Mouse (Mus musculus) duodenum, adult 2 months (tissue): ENCODE measurements around the gene Htra1. TPM values are rescaled to one million over a fixed set of nuclear protein-coding genes. Genes with fewer than 3 reads are reported as not detected.

Experiments
- polyA plus RNA-seq: library from polyadenylated mRNA; depleted of rRNA; stranded (reverse); fragments of >200 nt; gene quantifications from 2 replicates; pipeline ENCODE4 v1.2.3, GENCODE M21; 2012; ENCODE audit warnings: low replicate concordance; rRNA removed

Gene Htra1
- 22.3 and 27.8 TPM in 2 replicates for polyA plus RNA-seq

DNA sequence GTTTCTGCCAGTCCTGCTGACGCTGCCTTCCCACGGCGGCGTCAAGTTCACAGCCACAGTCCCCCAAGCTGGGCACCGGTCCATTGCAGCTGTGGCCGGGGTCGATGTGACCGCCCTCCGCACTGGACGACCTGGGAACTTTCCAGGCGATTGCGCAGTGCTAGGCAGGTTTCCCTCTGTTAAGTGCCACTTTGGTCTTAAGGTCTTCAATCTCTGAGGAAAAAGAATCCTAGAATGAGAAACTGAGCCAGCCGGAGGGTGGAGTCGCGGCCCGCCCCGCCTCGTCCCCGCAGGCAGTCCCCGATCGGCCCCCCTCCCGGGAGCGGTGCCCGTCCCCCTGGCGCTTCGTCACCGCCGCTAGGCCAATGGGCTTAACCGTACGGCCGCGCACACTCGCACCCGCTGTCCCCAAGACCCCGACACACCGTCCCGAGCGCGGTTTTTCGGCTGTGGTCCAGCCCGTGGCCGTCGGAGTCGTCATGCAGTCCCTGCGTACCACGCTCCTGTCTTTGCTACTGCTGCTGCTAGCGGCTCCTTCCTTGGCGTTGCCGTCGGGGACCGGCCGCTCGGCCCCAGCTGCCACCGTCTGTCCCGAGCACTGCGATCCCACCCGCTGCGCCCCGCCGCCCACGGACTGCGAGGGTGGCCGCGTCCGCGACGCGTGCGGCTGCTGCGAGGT is at the start of gene Htra1:
Gene Htra1, plus strand, starts transcription at position 319 of the 679 bp plus-strand sequence.

DNA sequence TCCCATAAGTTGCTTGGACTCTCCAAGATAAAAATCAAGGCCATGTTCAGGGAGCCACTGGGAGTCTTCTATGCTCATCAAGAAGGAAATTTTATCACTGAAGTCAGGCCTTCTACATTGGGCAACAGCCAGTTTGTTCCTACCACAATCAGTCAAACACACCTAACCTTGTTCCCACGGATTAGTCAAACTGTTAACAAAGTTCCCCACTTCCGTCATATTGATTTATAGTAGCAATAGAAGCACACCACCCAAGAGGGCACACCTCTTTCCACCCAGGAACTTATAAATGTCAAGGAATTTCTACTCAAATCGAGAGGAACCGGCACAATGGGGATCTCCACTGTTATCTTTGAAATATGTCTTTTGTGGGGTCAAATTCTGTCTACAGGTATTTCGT is 95.8 kb downstream of the Htra1 start, which contains the start of gene Dmbt1:
Gene Dmbt1, plus strand, starts transcription at position 299 of the 400 bp plus-strand sequence.

Other genes with a start within 250 kb of the Htra1 start
- not detected in 2 replicates for gene Btbd16, start 162.0 kb upstream of the Htra1 start, polyA plus RNA-seq
- gene Plekha1, start 70.4 kb upstream of the Htra1 start, polyA plus RNA-seq, result 13.9 and 30.5 TPM in 2 replicates
- 143 and 710 TPM in 2 replicates for gene Dmbt1, start 95.9 kb downstream of the Htra1 start, polyA plus RNA-seq
- not detected in 2 replicates for gene 4933402N03Rik, start 210.2 kb downstream of the Htra1 start, polyA plus RNA-seq
- 0.39 TPM in 1 of 2 replicates, not detected in the other for gene 5430419D17Rik, start 238.3 kb downstream of the Htra1 start, polyA plus RNA-seq